Mouse (Mus musculus): Measurements from ENCODE around the gene Gdpd5.

DNA sequence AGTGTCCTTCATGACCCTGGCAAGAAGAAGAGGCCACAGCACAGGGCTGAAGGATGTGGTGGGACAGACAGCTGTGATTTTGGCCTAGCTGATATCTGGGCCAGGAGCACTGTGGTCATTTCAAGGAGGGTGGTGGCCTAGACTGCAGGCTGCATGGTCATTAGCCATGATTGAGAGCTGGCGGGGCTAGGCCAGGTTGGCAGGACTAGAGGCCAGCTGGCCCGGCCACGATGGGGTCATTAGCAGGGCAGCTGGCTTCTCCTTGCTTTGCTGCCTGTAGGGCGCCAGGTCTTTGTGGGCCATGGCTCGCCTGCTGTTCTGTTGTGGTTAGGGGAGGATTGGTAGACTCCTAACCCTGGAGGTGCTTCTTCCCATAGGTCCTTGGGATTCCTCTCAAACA is 4.8 kb downstream of the Gdpd5 start:
- no peak for TF ChIP-seq GATA1 (IDR thresholded peaks at IDR 0.05; ENCODE audit: borderline replicate concordance, low read length)
- no peak for TF ChIP-seq FLI1 (IDR thresholded peaks at IDR 0.05; ENCODE audit: low read length)
